Mouse (Mus musculus): Measurements from ENCODE around the gene Serpina10.
"Not testable (repeated sequence)": the region's sequence is repeated elsewhere in the genome, so short reads cannot be mapped to it uniquely, and the experiment has no call there.

Gene Serpina10

GRCm38 (mm10) chr12:103631203-103631612 lies at the start of gene Serpina10:
Gene Serpina10 (minus strand): TSS chr12:103631444.
- no peak for DNase-seq (ENCODE audit: low spot score in 2 of 2)

GRCm38 (mm10) chr12:103679853-103680252 lies 48.6 kb upstream of the Serpina10 start:
- not testable (repeated sequence) for DNase-seq (ENCODE audit: low spot score in 2 of 2)

- no peak for DNase-seq (ENCODE audit: low spot score in 2 of 2)
These were observed 44.8 kb upstream of the Serpina10 start, which contains the start of gene Serpina16 for GRCm38 (mm10) chr12:103676039-103676438. Gene Serpina16 (minus strand): TSS chr12:103676139.

GRCm38 (mm10) chr12:103673179-103673578 lies 41.9 kb upstream of the Serpina10 start:
- no peak for DNase-seq (ENCODE audit: low spot score in 2 of 2)

- no peak for DNase-seq (ENCODE audit: low spot score in 2 of 2)
These were observed 40.2 kb upstream of the Serpina10 start for GRCm38 (mm10) chr12:103671483-103671882.

- no peak for DNase-seq (ENCODE audit: low spot score in 2 of 2)
These were observed 39.7 kb upstream of the Serpina10 start for GRCm38 (mm10) chr12:103670964-103671363.

DNA sequence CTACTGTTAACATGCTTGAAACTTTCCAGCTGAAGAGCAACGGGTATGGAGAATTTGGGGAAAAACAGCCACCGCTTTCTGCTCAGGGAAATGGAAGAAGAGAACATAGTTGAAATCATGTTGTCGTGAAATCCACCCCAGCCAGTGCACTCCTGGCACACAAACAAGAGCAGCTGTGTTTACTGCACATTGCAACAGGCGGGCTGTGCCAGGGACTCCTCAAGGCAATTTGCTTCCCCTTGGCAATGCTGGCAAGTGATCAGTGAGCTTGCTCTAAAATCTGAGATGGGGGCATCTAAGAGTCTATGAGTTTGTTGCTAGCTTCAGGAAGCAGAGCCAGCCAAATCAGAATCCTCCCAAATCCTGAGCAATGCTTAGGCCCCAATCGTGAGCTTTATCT lies 39.1 kb upstream of the Serpina10 start:
- DNase-seq (ENCODE audit: low spot score in 2 of 2), result no peak

DNA sequence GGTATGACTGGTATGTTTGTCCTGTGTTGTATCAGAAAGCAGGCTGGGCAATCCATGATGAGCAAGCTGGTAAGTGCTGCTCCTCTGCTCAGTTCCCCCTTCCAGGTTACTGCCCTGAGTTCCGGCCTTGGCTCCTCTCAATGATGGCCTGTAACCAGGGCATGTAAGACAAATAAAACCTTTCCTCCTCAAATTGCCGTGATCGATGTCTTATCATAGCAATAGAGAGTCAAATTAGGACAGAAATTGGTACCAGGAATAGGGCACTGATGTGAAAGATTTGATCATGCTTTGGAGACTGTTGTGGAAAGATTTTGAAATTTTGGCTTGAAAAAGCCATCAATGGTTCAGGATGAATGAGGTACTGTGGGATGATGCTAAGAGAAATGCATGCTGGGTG lies 34.0 kb upstream of the Serpina10 start:
- DNase-seq (ENCODE audit: low spot score in 2 of 2), result no peak

DNA sequence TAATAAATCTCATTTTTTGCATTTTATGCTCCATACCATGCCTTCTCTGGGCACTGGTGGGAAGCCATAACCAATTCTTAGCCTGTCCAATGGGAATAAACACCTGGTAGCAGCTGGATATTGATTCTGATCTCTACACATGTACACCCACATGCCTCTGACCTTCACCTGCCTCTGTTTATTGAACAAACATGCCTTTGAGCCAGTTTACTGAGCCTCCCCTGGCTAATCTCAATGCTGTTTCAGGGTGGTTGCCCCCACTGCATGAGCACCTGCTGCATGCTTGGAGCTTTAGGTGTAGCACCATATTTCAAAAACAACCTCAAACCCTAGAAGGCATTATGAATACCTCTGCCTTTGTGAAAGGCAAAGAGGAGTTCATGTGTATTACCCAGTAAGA lies 30.8 kb upstream of the Serpina10 start:
- DNase-seq (ENCODE audit: low spot score in 2 of 2), result not testable (repeated sequence)

DNA sequence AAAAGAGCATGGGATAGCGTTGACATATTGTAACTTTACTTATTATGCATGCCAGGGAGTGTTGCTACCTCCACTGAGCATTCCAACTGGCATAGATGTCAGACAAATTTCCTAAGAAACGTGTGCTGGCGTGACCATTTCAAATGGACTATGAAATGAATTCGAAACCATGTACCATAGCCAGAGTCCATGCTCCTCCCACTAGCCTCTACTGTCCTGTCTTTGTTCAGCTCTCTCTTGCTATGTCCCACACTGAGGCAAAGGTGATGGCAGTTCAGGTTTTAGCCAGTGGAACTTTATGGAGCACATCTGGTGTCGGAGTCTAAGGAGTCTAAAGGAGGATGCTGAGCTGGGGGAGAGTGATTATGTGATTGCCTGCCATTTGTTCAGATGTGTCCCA lies 28.8 kb upstream of the Serpina10 start:
- DNase-seq (ENCODE audit: low spot score in 2 of 2), result no peak

DNA sequence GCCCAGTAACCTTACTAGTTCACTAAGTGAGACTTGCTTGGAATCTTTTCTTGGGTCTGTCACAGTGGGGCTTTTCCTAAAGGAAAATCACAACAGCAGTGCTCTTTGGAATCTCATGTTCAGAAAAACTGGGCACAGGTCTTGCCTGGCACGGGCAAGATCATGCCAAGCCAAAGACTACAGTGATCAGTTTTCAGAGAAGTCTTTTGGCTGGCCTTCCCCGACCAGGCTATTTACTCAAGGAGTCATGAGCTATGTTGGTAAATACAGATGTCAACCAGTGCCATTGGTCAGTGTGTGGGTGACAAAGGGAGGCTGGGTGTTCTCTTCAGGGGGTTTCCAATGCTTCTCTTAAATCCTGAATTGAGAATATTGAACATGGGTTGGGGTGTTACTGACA lies 27.9 kb upstream of the Serpina10 start:
- no peak for DNase-seq (ENCODE audit: low spot score in 2 of 2)

GRCm38 (mm10) chr12:103657991-103658390 lies 26.7 kb upstream of the Serpina10 start:
- no peak for DNase-seq (ENCODE audit: low spot score in 2 of 2)

- no peak for DNase-seq (ENCODE audit: low spot score in 2 of 2)
These were observed 25.8 kb upstream of the Serpina10 start, which contains the start of gene Serpina6 for GRCm38 (mm10) chr12:103656848-103657626. Gene Serpina6 (minus strand): TSS chr12:103657212.

GRCm38 (mm10) chr12:103655123-103656044 lies 24.1 kb upstream of the Serpina10 start:
- DNase-seq (ENCODE audit: low spot score in 2 of 2), result no peak

GRCm38 (mm10) chr12:103653836-103654235 lies 22.6 kb upstream of the Serpina10 start:
- DNase-seq (ENCODE audit: low spot score in 2 of 2), result no peak

GRCm38 (mm10) chr12:103646314-103646713 lies 15.1 kb upstream of the Serpina10 start:
- DNase-seq (ENCODE audit: low spot score in 2 of 2), result no peak

- no peak for DNase-seq (ENCODE audit: low spot score in 2 of 2)
These were observed 13.4 kb upstream of the Serpina10 start for GRCm38 (mm10) chr12:103644601-103645000.

DNA sequence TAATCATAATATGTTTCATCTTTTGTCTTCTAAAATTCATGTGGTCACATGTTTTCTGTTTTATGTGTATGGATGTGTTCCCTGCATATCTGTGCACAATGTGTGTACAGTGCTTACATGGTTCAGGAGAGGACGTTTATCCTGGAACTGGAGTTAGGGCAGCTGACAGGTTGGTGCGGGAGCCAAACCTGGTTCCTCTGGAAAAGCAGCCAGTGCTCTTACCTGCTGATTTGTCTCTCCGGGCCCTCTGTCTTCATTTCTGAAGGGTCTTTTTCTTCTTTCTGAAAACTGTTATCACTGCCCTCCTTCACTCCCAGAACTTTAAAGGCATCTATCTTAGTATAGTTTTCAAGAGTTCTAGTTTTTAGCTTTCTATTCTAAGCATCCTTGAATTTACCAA lies 12.6 kb upstream of the Serpina10 start:
- DNase-seq (ENCODE audit: low spot score in 2 of 2), result no peak

- peak; percentile 50 to 76 for DNase-seq (ENCODE audit: low spot score in 2 of 2)
These were observed 12.1 kb upstream of the Serpina10 start for GRCm38 (mm10) chr12:103643336-103643735.

DNA sequence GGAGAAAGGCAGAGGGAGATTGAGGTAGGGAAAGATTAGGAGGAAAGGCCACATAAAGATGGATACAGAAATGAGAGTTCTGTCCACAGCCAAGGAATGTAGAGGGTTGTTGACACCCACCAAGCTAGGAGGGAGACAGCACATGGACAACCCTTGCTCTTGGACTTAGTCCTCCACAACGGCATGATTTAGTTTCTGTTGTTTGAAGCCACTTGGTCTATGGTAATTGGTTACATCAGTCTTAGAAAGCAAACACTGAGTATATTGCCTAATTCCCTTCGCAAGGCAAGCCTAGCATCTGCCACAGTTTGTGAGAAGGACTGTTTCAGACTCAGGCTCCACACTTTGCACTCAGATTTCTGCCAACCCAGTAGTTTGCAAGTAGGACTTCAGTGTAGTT lies 4.6 kb upstream of the Serpina10 start:
- DNase-seq (ENCODE audit: low spot score in 2 of 2), result no peak

DNA sequence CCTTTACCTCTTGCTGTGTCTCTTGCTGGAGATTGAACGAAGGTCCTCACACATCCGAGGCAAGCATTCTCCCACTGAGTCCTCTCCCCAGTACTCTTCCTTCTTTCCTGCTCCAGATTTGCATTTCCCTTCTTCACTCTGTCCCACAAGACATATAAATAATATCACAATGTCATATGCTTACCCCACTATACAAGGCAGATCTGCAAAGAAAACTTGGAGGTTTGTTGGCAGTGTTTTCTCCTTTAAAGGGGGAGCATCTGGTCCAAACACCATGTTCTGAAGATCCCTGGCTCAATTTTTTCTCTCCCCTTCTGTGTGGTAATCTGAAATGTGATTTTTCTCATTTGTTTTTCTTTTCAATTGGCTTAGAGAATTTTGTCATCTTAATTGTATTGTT lies 3.2 kb upstream of the Serpina10 start:
- DNase-seq (ENCODE audit: low spot score in 2 of 2), result no peak

DNA sequence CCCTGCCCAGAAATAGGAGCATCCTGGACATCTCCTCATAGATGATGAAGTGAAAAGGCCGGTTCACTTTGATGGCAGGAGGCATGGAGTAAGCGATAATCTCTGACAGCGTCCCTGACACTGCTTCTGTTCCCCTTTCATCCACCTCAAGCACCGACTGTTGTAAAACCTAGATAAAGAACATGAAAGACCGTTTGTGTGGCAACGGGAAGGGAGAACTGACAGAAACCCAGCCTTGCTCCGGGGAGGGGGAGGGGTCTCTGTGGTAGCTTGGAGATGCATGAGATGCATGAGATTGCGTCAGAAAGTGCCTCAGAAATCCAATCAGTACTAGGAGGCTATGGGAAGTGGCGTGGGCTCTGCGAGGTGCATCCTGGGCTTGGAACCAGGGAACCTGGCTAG lies 14.4 kb downstream of the Serpina10 start:
- no peak for DNase-seq (ENCODE audit: low spot score in 2 of 2)

GRCm38 (mm10) chr12:103615734-103616133 lies 15.5 kb downstream of the Serpina10 start:
- DNase-seq (ENCODE audit: low spot score in 2 of 2), result no peak
